Mouse (Mus musculus): ENCODE data around the gene Atp6v1g2. TPM values are rescaled to one million over a fixed set of nuclear protein-coding genes. Genes with fewer than 3 reads are reported as not detected.

The Atp6v1g2 gene
- polyA plus RNA-seq, 2 experiments from 2014 or later = 2.3 to 4.0 TPM

- ATAC-seq = no peak
Observed at GRCm38 (mm10) chr17:35239700-35240099, 6.2 kb downstream of the Atp6v1g2 start.

- no peak for ATAC-seq
Observed at GRCm38 (mm10) chr17:35240384-35241304, 7.2 kb downstream of the Atp6v1g2 start.

- ATAC-seq = peak; percentile 70
Observed at GRCm38 (mm10) chr17:35241305-35242014, 8.0 kb downstream of the Atp6v1g2 start, which contains the start of gene Ddx39b. Gene Ddx39b (plus strand): TSS chr17:35241746.

GRCm38 (mm10) chr17:35242015-35242941 lies 8.8 kb downstream of the Atp6v1g2 start:
- peak; percentile 32 for ATAC-seq

- ATAC-seq = no peak
Observed at GRCm38 (mm10) chr17:35243086-35243485, 9.6 kb downstream of the Atp6v1g2 start.

- no peak for ATAC-seq
Observed at GRCm38 (mm10) chr17:35244999-35245398, 11.5 kb downstream of the Atp6v1g2 start.

- no peak for ATAC-seq
Observed at GRCm38 (mm10) chr17:35245731-35246623, 12.5 kb downstream of the Atp6v1g2 start.

GRCm38 (mm10) chr17:35247144-35247543 lies 13.7 kb downstream of the Atp6v1g2 start:
- no peak for ATAC-seq

GRCm38 (mm10) chr17:35248986-35249385 lies 15.5 kb downstream of the Atp6v1g2 start:
- no peak for ATAC-seq

- ATAC-seq = no peak
Observed at GRCm38 (mm10) chr17:35249451-35250197, 16.2 kb downstream of the Atp6v1g2 start.

- no peak for ATAC-seq
Observed at GRCm38 (mm10) chr17:35250348-35251120, 17.1 kb downstream of the Atp6v1g2 start.

- no peak for ATAC-seq
Observed at GRCm38 (mm10) chr17:35251162-35251719, 17.8 kb downstream of the Atp6v1g2 start.

GRCm38 (mm10) chr17:35251981-35252380 lies 18.5 kb downstream of the Atp6v1g2 start:
- no peak for ATAC-seq

GRCm38 (mm10) chr17:35252619-35253292 lies 19.3 kb downstream of the Atp6v1g2 start:
- no peak for ATAC-seq

- no peak for ATAC-seq
Observed at GRCm38 (mm10) chr17:35253293-35254093, 20.0 kb downstream of the Atp6v1g2 start.

GRCm38 (mm10) chr17:35254241-35255098 lies 21.0 kb downstream of the Atp6v1g2 start:
- peak; percentile 30 for ATAC-seq

- no peak for ATAC-seq
Observed at GRCm38 (mm10) chr17:35255301-35255700, 21.8 kb downstream of the Atp6v1g2 start.

Measured in activated CD4-positive, CD25-positive, alpha-beta regulatory T cell, adult 4 months (primary cell).